Mouse (Mus musculus): ENCODE results near the gene Trpm3. TPM values are rescaled to one million over a fixed set of nuclear protein-coding genes. Genes with fewer than 3 reads are reported as not detected.

Trpm3 gene
- polyA plus RNA-seq, 1 experiment from 2014 or later, result 0.04 TPM

DNA sequence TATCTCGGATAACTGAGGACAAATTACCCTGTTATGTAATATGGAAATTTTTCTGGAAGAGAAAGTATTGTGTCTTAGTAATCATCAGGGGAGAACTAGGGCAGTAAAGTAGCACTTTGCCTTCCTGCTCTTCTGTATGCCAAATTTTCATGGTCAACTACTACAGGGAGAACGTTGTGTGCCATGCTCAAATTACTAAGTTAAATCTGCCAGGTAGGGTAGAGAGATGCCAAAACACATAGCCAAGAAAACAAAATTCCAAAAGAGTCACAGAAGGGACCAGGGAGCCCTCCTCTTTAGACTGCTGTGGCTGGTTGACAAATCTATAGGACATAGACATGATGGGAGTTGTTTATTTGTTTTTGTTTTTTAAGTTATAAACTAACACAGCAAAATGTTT is 619.6 kb downstream of the Trpm3 start:
- no peak overlapping the region for H3K4me3 ChIP-seq (ENCODE audit: inconsistent target)
- H3K27ac ChIP-seq, result no peak overlapping the region
- H3K79me2 ChIP-seq (ENCODE audit: inconsistent target), result no peaks in the 10 kb centered on the region
- H3K36me3 ChIP-seq (ENCODE audit: inconsistent target), result no peaks in the 10 kb centered on the region
- 87% methylated on average over 2 of the region's 2 CpGs for WGBS (ENCODE audit: missing documents)

DNA sequence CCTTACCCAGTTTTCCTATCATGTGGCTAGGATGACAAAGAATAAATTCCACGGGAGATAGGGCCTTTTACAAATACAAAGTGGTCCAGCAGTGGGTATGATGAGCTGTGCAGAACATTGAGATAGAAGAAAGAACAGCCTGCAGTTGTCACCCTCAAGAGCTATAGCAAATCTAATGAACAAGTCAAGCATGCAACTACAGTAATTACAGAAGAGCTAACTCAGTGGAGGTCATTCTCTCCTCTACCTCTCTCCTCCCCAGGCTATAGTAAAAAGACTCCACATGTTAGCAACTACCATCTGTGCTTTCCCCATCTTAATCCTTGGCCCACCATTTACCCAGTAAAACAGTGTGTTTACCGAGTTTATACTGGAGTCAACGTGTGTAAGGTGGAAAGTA is 629.4 kb downstream of the Trpm3 start:
- Histone ChIP-seq H3K27ac (no peak overlapping the region), H3K79me2 (ENCODE audit: inconsistent target) (no peaks in the 10 kb centered on the region), H3K36me3 (ENCODE audit: inconsistent target) (no peaks in the 10 kb centered on the region), H3K4me3 (ENCODE audit: inconsistent target) (no peak overlapping the region)
- 82% methylated on average over 3 of the region's 3 CpGs for WGBS (ENCODE audit: missing documents)

DNA sequence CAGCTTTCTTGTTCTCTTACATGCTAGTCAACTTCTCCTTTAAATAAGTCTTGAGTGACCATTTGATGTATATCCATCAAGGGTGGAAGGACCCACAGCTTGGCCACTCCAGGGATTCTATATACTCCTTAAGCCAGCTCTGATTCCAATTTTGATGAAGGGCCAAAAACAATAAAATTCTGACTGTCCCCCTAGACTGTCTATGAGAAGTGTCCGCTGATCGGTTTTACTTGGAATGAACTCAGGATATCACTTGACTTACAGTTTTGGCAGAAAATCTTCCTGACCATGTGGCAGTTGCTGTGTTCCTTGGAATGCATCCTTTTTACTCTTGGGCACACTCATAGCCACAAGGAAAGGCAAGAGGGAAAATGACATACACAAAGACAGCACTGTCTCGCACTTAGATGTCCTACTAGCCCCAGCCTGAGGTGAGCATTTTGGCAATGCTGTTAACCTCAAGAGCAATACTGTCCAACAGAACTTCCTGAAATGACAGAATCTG is 636.4 kb downstream of the Trpm3 start:
- WGBS (ENCODE audit: missing documents), result 87% methylated on average over 3 of the region's 3 CpGs
- Histone ChIP-seq H3K36me3 (ENCODE audit: inconsistent target) (no peaks in the 10 kb centered on the region), H3K79me2 (ENCODE audit: inconsistent target) (no peaks in the 10 kb centered on the region), H3K4me3 (ENCODE audit: inconsistent target) (no peak overlapping the region), H3K27ac (no peak overlapping the region)

DNA sequence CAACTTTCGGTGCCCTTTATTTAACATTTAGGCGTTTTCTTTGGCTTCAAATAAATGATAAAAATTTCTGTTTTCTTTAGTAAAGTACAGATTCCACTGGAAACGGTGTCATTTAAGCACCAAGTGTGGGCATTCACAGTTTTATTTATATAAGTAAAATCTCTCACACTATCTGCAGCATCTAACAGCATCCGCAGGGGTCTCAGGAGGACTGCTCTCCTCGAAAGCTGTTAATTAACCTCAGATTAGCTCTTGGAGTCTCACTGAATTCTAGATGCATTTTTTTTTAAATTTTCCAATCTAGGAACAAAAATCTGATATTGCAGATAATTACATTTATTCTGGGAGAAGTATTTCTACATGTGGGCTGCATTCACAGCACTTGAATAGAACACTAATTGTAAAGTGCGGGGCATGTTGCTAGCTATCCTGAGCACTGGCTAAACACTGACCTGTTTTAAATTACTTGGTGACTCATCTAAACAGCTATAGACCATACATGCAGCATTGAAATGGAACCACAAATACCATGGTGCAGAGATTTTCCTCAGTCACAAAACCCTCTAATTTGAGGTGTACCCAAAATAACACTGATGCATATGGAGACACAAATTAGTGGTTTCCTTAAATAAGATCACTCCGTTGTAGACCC is 641.5 kb downstream of the Trpm3 start:
- Histone ChIP-seq H3K79me2 (ENCODE audit: inconsistent target) (no peaks in the 10 kb centered on the region), H3K27ac (no peak overlapping the region), H3K36me3 (ENCODE audit: inconsistent target) (no peaks in the 10 kb centered on the region), H3K4me3 (ENCODE audit: inconsistent target) (no peak overlapping the region)
- WGBS (ENCODE audit: missing documents), result 93% methylated on average over 7 of the region's 7 CpGs

DNA sequence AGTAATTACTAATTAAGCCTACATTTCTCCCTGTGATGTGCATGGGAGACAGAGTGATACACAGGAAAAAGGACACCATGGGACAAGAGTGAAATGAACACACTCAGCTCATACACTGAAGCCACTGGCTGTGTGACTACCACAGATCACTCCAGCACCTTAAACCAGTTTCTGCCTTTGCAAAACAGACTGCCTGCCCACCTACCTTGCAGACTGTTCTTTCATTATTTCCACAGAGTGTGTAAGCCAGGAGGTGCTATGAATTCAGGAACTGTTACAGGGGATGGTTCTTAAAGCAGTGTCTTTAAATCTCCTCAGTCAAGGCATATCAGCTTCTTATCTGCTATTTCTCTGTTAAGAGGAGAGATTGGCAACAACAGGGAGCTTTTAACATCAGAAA is 642.7 kb downstream of the Trpm3 start:
- Histone ChIP-seq H3K79me2 (ENCODE audit: inconsistent target) (no peaks in the 10 kb centered on the region), H3K4me3 (ENCODE audit: inconsistent target) (no peak overlapping the region), H3K36me3 (ENCODE audit: inconsistent target) (no peaks in the 10 kb centered on the region)

DNA sequence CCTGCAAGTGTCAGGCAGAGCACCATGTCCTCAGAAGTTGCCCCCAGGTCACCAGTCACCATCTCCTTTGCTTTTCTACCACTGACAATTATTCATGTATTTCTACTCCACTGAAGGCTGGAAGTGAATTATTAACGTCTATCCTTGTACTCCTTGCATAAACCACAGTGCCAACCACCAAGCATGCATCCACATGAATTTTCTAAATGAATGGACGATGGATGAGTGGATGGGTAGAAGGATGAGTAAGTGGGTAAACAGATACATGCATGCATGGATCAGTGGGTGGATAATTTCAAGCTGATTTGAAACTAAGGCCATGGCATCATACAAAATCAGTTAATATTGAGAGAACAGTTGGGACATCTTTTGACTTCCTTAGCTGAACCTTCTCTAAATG is 644.9 kb downstream of the Trpm3 start:
- Histone ChIP-seq H3K36me3 (ENCODE audit: inconsistent target) (no peaks in the 10 kb centered on the region), H3K79me2 (ENCODE audit: inconsistent target) (no peaks in the 10 kb centered on the region), H3K27ac (no peak overlapping the region), H3K4me3 (ENCODE audit: inconsistent target) (no peak overlapping the region)
- WGBS (ENCODE audit: missing documents), result 100% methylated on average over 2 of the region's 2 CpGs

More for the DNA sequence above, 642.7 kb downstream of the Trpm3 start:
- H3K27ac ChIP-seq, result no peak overlapping the region

DNA sequence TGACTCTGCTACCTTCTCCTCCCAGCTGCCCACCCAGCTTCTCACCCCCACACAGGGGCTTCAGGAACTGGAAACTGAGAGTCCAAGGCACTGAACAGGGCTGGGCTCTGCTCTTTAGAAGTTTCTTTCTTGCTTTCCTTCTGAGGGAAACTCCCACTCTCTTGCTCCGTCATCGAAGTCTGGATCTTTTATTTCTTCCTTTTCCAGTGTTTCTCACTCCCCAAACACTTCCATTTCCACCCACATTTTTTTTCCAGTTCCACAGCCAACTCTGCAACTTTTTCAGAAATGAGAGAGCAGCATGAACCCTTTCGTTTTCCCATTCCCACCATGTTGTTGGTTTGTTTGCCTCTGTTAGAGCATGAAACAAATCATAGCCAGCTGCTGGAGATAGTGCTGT is 650.9 kb downstream of the Trpm3 start:
- Histone ChIP-seq H3K27ac (no peak overlapping the region), H3K4me3 (ENCODE audit: inconsistent target) (no peak overlapping the region), H3K36me3 (ENCODE audit: inconsistent target) (no peaks in the 10 kb centered on the region), H3K79me2 (ENCODE audit: inconsistent target) (no peaks in the 10 kb centered on the region)
- WGBS (ENCODE audit: missing documents), result 77% methylated on average over 3 of the region's 3 CpGs

DNA sequence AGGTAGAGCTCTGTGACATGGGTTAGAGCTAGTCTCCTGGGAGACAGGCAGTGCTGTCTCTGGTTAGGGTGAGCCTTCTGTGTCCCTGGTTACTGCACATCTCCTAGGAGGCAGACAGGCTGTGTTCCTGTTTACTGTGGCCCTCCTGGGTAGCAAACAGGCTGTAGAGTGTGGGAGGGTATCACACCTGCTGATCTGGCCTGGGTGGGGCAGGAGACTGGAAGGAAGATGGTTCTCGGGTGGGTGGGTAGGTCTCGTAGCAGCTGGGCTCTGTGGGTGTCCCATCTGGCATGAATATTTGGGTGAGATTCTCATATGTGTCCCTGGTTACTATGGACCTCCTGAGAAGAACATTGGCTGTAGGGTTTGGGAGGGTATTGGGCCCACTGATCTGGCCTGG is 658.1 kb downstream of the Trpm3 start:
- WGBS (ENCODE audit: missing documents), result 92% methylated on average over 2 of the region's 2 CpGs
- no peaks in the 10 kb centered on the region for H3K36me3 ChIP-seq (ENCODE audit: inconsistent target)
- H3K27ac ChIP-seq, result no peak overlapping the region
- no peak overlapping the region for H3K4me3 ChIP-seq (ENCODE audit: inconsistent target)
- H3K79me2 ChIP-seq (ENCODE audit: inconsistent target), result no peaks in the 10 kb centered on the region

DNA sequence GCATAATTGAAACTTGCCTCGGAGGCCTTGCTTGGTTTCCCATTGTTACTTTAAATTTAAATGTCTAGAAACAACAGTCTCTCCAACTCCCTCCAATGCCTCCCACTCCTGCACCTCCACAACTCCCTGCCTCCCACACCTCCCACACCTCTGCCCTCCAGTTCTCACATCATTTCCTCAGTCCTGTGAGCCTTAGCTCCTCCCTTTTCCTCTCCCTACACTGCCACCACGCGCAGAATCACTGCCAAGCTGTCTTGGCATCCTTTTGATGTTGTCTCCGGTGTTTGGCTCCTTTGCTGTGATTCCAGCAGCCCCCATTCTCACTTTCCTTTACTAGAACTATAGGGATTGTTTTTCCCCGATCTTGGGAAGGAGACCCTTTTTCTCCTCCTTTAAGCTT is 661.6 kb downstream of the Trpm3 start:
- no peaks in the 10 kb centered on the region for H3K79me2 ChIP-seq (ENCODE audit: inconsistent target)
- 24% methylated on average over 5 of the region's 5 CpGs for WGBS (ENCODE audit: missing documents)
- H3K36me3 ChIP-seq (ENCODE audit: inconsistent target), result no peaks in the 10 kb centered on the region
- no peak overlapping the region for H3K27ac ChIP-seq
- H3K4me3 ChIP-seq (ENCODE audit: inconsistent target), result no peak overlapping the region

DNA sequence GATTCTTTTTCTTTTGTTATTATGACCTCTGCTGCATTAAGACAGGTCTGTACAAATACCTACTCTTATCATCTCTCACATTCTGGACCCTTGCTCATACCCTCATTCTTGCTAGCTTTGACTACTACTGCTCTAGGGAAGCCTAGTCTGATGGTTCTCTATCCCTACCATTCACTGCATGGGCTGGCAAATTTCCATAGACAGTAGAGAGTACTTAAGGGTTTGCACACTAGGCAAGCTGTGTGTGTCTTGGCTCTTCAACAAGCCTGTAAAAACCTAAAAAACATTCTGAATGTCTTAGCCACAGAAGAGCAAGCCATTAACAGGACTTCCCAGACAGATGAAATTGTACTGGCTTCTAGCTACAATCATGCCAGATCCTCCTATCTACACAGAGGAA is 664.5 kb downstream of the Trpm3 start:
- Histone ChIP-seq H3K4me3 (ENCODE audit: inconsistent target) (no peak overlapping the region), H3K36me3 (ENCODE audit: inconsistent target) (no peaks in the 10 kb centered on the region), H3K27ac (no peak overlapping the region), H3K79me2 (ENCODE audit: inconsistent target) (no peaks in the 10 kb centered on the region)

DNA sequence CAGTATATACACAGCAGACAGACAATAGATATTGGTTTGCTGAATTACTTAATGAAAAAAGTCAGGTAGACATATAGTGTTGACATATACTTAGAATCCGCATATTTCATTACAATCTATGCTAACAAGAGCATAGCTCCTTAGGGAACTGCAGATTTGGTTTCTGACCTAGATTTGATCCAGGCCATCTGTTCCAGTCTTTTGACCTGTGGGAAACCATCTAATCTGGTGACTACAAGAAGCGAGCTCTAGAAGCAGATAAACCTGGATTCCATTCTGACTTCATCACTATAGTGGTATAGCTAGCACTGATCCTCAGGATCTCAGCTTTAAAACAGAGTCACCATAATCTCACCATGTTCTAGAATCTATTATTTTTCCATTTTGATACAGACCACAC is 665.5 kb downstream of the Trpm3 start:
- Histone ChIP-seq H3K36me3 (ENCODE audit: inconsistent target) (no peaks in the 10 kb centered on the region), H3K27ac (no peak overlapping the region), H3K4me3 (ENCODE audit: inconsistent target) (no peak overlapping the region), H3K79me2 (ENCODE audit: inconsistent target) (no peaks in the 10 kb centered on the region)
- 79% methylated on average over 2 of the region's 2 CpGs for WGBS (ENCODE audit: missing documents)

DNA sequence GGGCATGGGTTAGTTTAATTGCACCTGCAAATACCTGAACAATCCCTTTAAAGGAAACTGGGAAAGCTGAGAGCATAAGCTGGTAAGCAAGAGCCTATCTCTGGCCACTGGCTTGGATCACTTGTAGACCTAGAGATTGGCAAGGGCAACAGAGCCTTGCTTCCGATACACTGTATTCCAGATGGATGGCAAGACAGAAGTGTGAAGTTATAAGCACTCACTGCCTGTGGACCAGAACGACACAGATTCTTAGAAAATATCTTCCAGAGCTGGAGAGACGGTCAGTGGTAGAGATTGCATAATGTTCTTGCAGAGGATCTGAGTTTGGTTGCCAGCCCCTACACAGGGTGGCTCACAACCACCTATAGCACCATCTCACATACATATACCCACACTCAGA is 671.4 kb downstream of the Trpm3 start:
- 87% methylated on average over 3 of the region's 3 CpGs for WGBS (ENCODE audit: missing documents)
- Histone ChIP-seq H3K27ac (no peak overlapping the region), H3K4me3 (ENCODE audit: inconsistent target) (no peak overlapping the region), H3K79me2 (ENCODE audit: inconsistent target) (no peaks in the 10 kb centered on the region), H3K36me3 (ENCODE audit: inconsistent target) (no peaks in the 10 kb centered on the region)

DNA sequence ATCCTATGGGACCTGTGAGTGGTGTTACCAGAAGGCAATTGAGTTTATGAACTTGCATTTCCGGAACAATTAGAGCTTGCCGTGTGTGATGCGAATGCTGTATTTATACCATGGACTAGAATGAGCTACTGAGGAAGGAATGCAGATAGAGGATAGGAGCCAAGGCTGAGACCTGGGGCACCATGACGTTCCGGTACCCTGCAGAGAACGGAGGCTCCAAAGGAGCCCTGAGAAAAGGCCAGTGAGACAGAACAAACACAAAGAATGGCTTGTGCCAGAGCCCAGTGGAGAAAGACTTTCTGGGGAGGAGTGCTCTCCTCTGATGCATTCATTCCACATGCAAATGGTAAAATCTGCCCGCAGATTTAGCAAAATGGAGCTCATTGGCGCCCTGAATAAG is 682.9 kb downstream of the Trpm3 start:
- Histone ChIP-seq H3K36me3 (ENCODE audit: inconsistent target) (no peaks in the 10 kb centered on the region), H3K27ac (no peak overlapping the region), H3K79me2 (ENCODE audit: inconsistent target) (no peaks in the 10 kb centered on the region), H3K4me3 (ENCODE audit: inconsistent target) (no peak overlapping the region)
- WGBS (ENCODE audit: missing documents), result 88% methylated on average over 8 of the region's 8 CpGs

DNA sequence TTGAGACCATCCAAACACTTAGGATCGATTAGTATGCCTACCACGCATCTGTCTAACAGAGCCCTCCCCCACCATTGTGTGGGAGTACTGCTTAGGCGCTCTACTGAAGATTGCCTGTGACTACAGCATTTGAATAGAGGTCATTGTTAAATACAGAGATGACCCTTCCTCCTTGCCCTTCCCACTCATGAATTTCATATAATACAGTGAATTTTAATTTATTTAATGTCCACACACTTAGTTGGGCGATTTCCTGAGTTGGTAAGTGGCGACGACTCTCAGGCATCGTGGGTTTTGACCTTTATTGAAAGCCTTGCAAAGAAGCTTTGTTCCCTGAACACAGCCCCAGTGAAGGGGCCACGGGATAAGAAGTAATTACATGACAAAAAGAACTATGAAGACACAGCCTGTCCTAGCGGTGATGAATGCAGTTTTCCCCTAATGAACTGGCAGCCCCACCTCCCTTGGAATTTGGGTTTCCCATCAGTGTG is 684.7 kb downstream of the Trpm3 start:
- no peaks in the 10 kb centered on the region for H3K79me2 ChIP-seq (ENCODE audit: inconsistent target)
- H3K36me3 ChIP-seq (ENCODE audit: inconsistent target), result no peaks in the 10 kb centered on the region
- H3K4me3 ChIP-seq (ENCODE audit: inconsistent target), result no peak overlapping the region
- WGBS (ENCODE audit: missing documents), result 83% methylated on average over 9 of the region's 9 CpGs
- H3K27ac ChIP-seq, result no peak overlapping the region

DNA sequence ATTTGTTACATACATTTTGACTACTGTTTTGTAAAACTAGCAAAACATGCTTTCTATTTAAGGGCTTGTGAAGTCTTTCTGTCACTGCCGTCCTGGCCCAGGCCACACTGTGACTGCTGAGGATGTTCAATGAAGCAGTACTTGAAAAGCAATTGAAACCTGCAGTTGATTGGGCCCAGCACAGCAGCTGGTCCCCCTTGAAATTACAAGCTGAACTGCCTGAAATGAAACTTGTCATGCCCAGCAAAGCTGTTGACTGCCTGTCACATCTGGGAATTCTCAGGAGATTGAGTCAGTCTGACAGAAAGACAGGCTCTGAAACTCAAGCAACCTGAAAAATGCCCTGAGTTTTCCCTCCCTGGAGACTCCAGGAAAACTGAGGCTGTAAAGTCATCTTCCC is 687.0 kb downstream of the Trpm3 start:
- Histone ChIP-seq H3K36me3 (ENCODE audit: inconsistent target) (no peaks in the 10 kb centered on the region), H3K27ac (no peak overlapping the region), H3K79me2 (ENCODE audit: inconsistent target) (no peaks in the 10 kb centered on the region), H3K4me3 (ENCODE audit: inconsistent target) (no peak overlapping the region)
- WGBS (ENCODE audit: missing documents), result 93% methylated on average over 1 of the region's 1 CpGs

DNA sequence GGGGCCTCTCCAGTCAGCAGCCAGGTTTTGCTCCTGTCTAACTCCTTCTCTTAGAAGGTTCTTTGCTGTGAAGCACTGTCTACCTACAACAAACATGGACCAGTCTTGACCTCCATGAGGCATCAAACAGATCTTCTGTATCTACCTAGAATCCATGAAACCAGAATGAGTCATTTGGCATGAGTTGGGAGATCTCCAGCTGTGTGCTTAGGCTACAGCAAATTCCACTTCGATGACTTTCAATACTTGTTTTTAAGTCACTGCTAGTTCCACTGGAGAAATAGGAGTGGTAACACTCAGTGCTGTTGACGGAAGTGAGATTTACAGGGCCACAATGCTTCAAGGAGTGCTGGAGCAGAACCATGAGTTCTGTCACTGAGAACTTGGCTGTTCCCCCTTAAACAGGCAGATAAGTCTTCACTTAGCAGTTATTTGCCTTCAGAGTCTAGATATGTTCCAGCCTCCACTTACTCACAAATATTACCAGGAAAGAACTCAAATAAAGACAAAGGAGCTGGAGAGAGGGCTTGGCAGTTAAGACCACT is 689.4 kb downstream of the Trpm3 start:
- 87% methylated on average over 2 of the region's 2 CpGs for WGBS (ENCODE audit: missing documents)
- Histone ChIP-seq H3K79me2 (ENCODE audit: inconsistent target) (no peaks in the 10 kb centered on the region), H3K4me3 (ENCODE audit: inconsistent target) (no peak overlapping the region), H3K36me3 (ENCODE audit: inconsistent target) (no peaks in the 10 kb centered on the region), H3K27ac (no peak overlapping the region)
